Mouse (Mus musculus) megakaryocyte, embryonic 14.5 days (primary cell): ENCODE measurements around the gene Dok7. TPM values are rescaled to one million over a fixed set of nuclear protein-coding genes. Genes with fewer than 3 reads are reported as not detected.
A peak's percentile ranks its signal among the peaks of the same experiment; 100 is the strongest.

Experiments
- H3K27me3 ChIP-seq: replicated peaks from 2 replicates; pipeline ENCODE3; 2012; ENCODE audit warnings: inconsistent platforms
- H3K36me3 ChIP-seq: replicated peaks from 2 replicates; pipeline ENCODE3; 2012; ENCODE audit warnings: low read length, inconsistent platforms, mixed read lengths
- H3K4me1 ChIP-seq: 2 replicates; pipeline ENCODE4 v1.6.1; 2012; ENCODE audit warnings: inconsistent platforms
- H3K4me3 ChIP-seq: replicated peaks from 2 replicates; pipeline ENCODE3; 2012; ENCODE audit warnings: moderate library complexity, mild to moderate bottlenecking, inconsistent platforms
- H3K9me3 ChIP-seq: 2 replicates; pipeline ENCODE4 v1.6.1; 2012; ENCODE audit warnings: inconsistent platforms
- FLI1 ChIP-seq: IDR thresholded peaks from 2 replicates; pipeline ENCODE4 v1.6.1; 2012; ENCODE audit warnings: low read length, inconsistent platforms, mixed read lengths
- GATA1 ChIP-seq: IDR thresholded peaks from 3 replicates; pipeline ENCODE4 v1.6.1; 2012; ENCODE audit warnings: mixed read lengths, low read length, inconsistent platforms, borderline replicate concordance
- polyA plus RNA-seq: library from polyadenylated mRNA; stranded (reverse); fragments of >175 nt; gene quantifications from 2 replicates; pipeline ENCODE4 v1.2.3, GENCODE M21; 2012; ENCODE audit warnings: low replicate concordance; ENCODE audit not compliant: insufficient read depth

The Dok7 gene
- polyA plus RNA-seq, 1 experiment, result 1.1 TPM

DNA sequence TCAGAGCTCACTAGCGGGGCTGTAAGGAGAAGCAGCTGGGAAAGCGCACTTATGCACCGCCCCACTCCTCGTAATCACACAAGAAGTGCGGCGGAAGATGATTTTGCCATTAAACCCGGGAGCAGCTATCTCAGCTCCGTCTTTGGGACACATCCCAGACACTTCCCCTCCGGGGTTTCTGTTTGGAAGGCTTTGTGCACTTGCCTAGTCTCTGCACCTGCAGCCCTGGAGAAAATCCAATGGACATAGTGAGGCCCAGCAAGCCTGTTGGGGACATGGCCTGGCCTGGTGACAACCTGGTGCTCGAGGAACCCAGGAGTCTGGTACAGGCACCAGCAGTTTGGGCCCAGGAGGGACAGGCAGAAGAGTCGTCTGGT, 49.3 kb downstream of the Dok7 start:
- peak overlapping the region; percentile 99 for H3K4me3 ChIP-seq
- TF ChIP-seq GATA1 (no peak), FLI1 (no peak)
- peaks cover 49% of the 10 kb centered on the region for H3K4me1 ChIP-seq
- H3K9me3 ChIP-seq, result no peaks in the 10 kb centered on the region
- H3K27me3 ChIP-seq, result peaks cover 26% of the 10 kb centered on the region
- peaks cover 33% of the 10 kb centered on the region for H3K36me3 ChIP-seq

DNA sequence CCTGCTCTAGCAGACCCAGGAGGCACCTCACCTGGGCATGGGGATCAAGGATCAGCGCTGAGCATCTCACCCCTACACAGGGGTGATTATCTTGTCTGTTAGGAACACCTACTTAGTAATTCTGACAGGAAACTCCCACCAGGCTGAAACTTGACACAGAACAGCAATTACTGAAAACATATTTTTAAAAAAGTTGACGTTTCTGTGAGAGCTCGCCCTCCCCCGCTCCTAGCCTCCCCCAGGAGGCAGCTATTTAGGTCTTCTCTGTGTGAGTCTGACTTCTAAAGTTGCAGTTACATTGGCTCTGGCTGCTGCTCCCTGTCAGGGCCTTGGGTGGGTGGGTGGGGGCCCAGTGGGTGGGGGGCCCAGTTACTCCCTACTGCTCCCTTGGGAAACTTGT, 55.9 kb downstream of the Dok7 start:
- Histone ChIP-seq H3K36me3 (no peaks in the 10 kb centered on the region), H3K27me3 (peaks cover 52% of the 10 kb centered on the region), H3K4me1 (peaks cover 19% of the 10 kb centered on the region), H3K4me3 (no peak overlapping the region), H3K9me3 (no peaks in the 10 kb centered on the region)
- TF ChIP-seq GATA1 (no peak), FLI1 (no peak)

DNA sequence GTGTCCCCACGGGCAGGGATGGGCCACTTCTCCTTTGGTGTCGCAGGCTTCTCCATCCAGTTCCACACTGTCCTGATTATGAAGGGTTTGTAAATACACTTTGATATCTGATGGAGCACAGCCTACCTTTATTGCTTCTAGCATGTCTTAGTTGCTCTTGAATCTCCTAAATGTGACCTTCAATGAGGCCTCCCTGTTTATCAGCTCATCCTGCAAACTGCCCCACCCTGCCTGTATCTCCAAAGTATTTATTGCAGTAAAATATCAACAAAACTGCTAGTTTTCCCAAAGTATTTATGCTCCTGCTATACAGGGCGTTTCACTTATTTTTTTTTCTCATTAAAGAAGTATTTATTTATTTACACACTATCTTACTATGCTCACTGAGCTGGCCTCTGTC, 59.4 kb downstream of the Dok7 start:
- no peak overlapping the region for H3K4me3 ChIP-seq
- H3K9me3 ChIP-seq, result no peaks in the 10 kb centered on the region
- no peak for TF ChIP-seq GATA1
- no peak for TF ChIP-seq FLI1
- peaks cover 46% of the 10 kb centered on the region for H3K4me1 ChIP-seq
- no peaks in the 10 kb centered on the region for H3K36me3 ChIP-seq
- H3K27me3 ChIP-seq, result peaks cover 57% of the 10 kb centered on the region

- H3K4me1 ChIP-seq, result peaks cover 50% of the 10 kb centered on the region
- TF ChIP-seq GATA1, result no peak
- no peak for TF ChIP-seq FLI1
- H3K36me3 ChIP-seq, result no peaks in the 10 kb centered on the region
- no peak overlapping the region for H3K4me3 ChIP-seq
- peaks cover 61% of the 10 kb centered on the region for H3K27me3 ChIP-seq
- H3K9me3 ChIP-seq, result no peaks in the 10 kb centered on the region
Measured at GRCm38 (mm10) chr5:35117633-35118032, 61.1 kb downstream of the Dok7 start.

DNA sequence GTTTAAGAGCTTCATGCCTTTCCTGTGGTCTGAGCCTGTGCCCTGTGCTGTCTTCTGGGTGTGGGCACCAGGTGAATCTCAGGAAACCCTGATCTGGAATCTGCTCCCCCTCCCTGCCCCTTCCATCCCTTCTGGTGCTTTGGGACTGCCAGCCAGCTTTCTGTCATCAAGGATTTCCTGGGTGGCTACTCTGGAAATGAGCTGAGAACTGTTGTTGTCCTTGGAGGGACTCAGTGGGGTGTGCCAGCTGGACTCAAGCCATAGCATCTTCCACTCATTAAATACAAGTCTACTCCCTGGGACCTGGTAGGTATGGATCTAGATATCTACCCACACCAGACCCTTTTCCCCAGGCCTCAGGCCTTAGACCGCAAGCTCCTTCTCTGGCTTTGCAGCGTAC, 61.9 kb downstream of the Dok7 start:
- H3K9me3 ChIP-seq, result no peaks in the 10 kb centered on the region
- TF ChIP-seq GATA1, result no peak
- H3K36me3 ChIP-seq, result no peaks in the 10 kb centered on the region
- H3K4me3 ChIP-seq, result no peak overlapping the region
- peaks cover 54% of the 10 kb centered on the region for H3K27me3 ChIP-seq
- H3K4me1 ChIP-seq, result peaks cover 53% of the 10 kb centered on the region

DNA sequence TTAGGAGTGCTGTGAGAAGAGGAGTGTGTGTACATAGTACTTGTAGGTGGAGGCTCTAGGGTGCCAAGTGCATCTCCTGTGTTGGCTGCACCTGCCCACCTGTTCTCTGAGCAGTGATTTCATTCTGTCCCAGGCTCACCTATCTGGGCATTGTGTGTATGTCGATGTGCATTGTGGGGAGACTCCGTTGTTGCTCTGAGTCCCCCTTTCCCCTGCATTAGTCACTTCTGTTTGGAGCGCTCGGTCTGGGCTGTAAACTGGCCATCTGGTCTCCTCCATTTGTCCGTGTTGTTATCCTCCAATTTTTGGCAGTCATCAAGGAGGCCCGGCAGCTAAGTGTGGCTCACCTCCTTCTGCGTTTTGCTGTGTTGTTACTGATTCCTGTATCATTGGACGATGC, 63.5 kb downstream of the Dok7 start:
- no peaks in the 10 kb centered on the region for H3K9me3 ChIP-seq
- TF ChIP-seq FLI1 (no peak), GATA1 (no peak)
- H3K4me3 ChIP-seq, result no peak overlapping the region
- peaks cover 60% of the 10 kb centered on the region for H3K4me1 ChIP-seq
- peaks cover 49% of the 10 kb centered on the region for H3K27me3 ChIP-seq
- H3K36me3 ChIP-seq, result no peaks in the 10 kb centered on the region

DNA sequence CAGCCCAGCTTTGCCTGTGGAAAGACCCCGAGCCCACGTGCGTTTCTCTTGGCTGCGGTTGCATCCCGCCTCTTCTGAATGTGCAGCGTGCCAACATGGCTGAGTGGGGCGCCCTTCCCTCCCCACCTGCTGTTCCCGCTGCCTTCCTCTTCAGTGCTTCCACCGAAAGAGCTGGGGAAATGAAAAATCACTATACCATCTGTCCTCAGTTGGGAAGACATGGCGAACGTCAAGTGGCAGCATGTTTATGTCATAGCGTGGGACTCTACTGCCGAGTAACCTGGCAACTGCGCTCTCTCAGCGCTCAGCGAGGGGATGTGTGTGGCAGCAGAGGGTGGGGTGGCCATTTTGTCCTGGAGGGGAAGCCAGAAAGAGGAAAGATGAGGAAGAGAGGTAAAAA, 72.6 kb downstream of the Dok7 start:
- peaks cover 48% of the 10 kb centered on the region for H3K27me3 ChIP-seq
- TF ChIP-seq GATA1, result no peak
- TF ChIP-seq FLI1, result no peak
- H3K4me1 ChIP-seq, result peaks cover 22% of the 10 kb centered on the region
- no peaks in the 10 kb centered on the region for H3K36me3 ChIP-seq
- no peak overlapping the region for H3K4me3 ChIP-seq
- peaks cover 18% of the 10 kb centered on the region for H3K9me3 ChIP-seq

- Histone ChIP-seq H3K4me3 (no peak overlapping the region), H3K9me3 (peaks cover 18% of the 10 kb centered on the region), H3K36me3 (no peaks in the 10 kb centered on the region), H3K4me1 (peaks cover 16% of the 10 kb centered on the region), H3K27me3 (peaks cover 53% of the 10 kb centered on the region)
- TF ChIP-seq GATA1 (no peak), FLI1 (no peak)
Measured at GRCm38 (mm10) chr5:35129767-35130191, 73.2 kb downstream of the Dok7 start.

DNA sequence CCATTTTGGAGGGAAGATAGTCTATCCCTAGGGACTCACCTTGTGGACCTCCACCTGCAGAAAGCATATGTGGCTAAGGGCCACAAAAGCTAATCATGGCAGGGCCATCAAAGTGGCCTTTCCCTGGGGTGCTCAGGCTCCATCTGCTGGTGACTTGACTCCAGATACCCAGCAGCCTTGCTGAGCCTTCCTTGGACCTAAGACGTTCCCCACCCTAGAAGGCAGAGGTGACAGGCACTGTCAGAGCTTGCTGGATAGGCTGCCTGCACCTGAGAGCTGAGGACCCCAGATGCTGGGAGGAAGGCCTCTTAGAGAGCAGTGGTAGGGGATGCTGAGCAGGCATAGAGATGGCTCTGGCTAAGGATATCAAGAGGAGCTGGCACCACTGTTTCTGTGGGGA, 74.7 kb downstream of the Dok7 start:
- H3K9me3 ChIP-seq, result peaks cover 18% of the 10 kb centered on the region
- H3K36me3 ChIP-seq, result no peaks in the 10 kb centered on the region
- no peak overlapping the region for H3K4me3 ChIP-seq
- peaks cover 65% of the 10 kb centered on the region for H3K27me3 ChIP-seq
- H3K4me1 ChIP-seq, result peaks cover 14% of the 10 kb centered on the region
- no peak for TF ChIP-seq GATA1
- TF ChIP-seq FLI1, result no peak

- H3K9me3 ChIP-seq, result peaks cover 18% of the 10 kb centered on the region
- H3K4me3 ChIP-seq, result peak overlapping the region; percentile 18
- H3K4me1 ChIP-seq, result peaks cover 14% of the 10 kb centered on the region
- no peaks in the 10 kb centered on the region for H3K36me3 ChIP-seq
- peaks cover 60% of the 10 kb centered on the region for H3K27me3 ChIP-seq
- TF ChIP-seq GATA1 (no peak), FLI1 (no peak)
Measured at GRCm38 (mm10) chr5:35131773-35132172, 75.2 kb downstream of the Dok7 start.

DNA sequence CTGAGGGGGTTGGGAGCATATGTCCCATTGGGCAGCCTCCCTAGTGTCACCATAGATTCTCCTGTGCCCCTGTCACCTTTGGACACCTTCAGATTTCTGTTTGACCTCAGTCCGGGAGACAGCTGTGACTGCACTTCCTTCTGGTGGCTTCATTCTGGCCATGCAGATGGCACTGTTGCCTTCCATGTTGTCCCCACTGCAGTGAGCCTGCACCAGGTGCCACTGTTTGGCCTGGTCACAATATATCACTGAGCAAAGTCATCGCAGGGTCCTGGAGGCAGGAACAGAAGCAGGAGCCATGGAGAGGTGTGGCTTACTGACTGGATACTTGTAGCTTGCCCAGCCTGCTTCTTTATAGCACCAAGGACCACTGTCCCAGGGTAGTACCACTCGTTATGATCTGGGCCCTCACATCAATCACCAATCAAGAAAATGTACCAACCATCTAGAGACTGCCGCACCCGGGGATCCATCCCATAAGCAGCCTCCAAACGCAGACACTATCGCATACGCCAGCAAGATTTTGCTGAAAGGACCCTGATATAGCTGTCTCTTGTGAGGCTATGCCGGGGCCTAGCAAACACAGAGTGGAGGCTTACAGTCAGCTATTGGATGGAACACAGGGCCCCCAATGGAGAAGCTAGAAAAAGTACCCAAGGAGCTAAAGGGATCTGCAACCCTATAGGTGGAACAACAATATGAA, 75.9 kb downstream of the Dok7 start:
- Histone ChIP-seq H3K9me3 (peaks cover 18% of the 10 kb centered on the region), H3K27me3 (peaks cover 61% of the 10 kb centered on the region), H3K4me3 (no peak overlapping the region), H3K4me1 (peaks cover 18% of the 10 kb centered on the region), H3K36me3 (no peaks in the 10 kb centered on the region)
- no peak for TF ChIP-seq GATA1
- TF ChIP-seq FLI1, result no peak
